Mouse (Mus musculus): Measurements from ENCODE around the gene Jmjd8. TPM values are rescaled to one million over a fixed set of nuclear protein-coding genes. Genes with fewer than 3 reads are reported as not detected.
A peak's percentile ranks its signal among the peaks of the same experiment; 100 is the strongest.

Jmjd8 gene
- polyA plus RNA-seq, 1 experiment, result not detected

DNA sequence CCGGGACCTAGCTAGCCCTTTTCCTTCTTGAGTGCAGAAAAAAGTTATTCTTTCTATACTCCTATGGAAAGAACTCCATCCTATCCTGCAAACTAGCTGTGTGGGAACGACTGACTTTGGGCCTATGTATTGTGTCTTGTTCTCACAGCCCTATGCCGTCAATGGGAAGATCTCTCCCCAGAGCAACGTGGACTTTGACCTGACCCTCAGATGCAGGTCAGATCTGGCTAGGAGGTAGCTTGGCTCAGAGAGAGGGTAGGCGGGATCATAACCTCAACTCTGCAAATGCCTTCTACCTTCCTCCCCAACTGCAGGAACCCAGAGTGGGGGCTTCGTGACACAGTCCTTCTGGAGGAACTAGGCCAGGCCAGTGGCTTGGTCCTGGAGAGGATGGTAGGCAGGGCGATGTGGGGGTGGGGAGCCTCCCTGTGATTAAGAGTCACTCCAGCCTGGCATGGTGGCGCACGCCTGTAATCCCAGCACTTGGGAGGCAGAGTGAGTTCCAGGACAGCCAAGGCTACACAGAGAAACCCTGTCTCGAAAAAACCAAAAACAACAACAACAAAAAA is 47.8 kb downstream of the Jmjd8 start:
- H3K27ac ChIP-seq (ENCODE audit: insufficient read depth, low read depth, low read length), result no peak overlapping the region

DNA sequence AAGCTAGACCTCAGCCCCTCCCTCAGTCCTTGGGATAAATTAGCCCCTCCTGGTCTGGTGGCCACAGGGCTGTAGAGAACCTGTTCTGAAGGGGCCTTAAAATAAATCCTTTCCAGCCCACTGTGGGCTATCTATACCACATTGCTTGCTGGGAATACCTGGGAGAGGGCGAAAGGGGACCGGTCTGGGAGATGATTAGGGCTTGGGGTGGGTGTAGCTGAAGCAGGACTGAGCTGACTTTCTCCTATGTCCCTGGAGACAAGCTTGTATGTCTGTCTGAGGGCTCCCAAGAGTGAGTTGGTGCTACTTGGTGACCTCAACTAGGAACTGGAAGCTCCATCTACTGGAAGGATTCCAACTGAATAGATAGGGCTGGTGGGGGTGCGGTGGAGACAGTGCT is 48.4 kb downstream of the Jmjd8 start:
- no peak overlapping the region for H3K27ac ChIP-seq (ENCODE audit: insufficient read depth, low read depth, low read length)
- peaks cover 30% of the 10 kb centered on the region for H3K4me1 ChIP-seq (ENCODE audit: control insufficient read depth, insufficient read depth, low read length)
- H3K4me3 ChIP-seq (ENCODE audit: insufficient read depth, low read depth, low read length), result no peak overlapping the region
- 90% methylated on average over 3 of the region's 3 CpGs for WGBS
- TF ChIP-seq POLR2A (IDR thresholded peaks at IDR 0.05; ENCODE audit: insufficient read depth, low read depth, low read length) (no peak), CTCF (IDR thresholded peaks at IDR 0.05; ENCODE audit: insufficient read depth, low read depth, low read length) (no peak)

More for the DNA sequence above, 47.8 kb downstream of the Jmjd8 start:
- peak overlapping the region; percentile 87 for H3K4me3 ChIP-seq (ENCODE audit: insufficient read depth, low read depth, low read length)
- no peak for TF ChIP-seq POLR2A (IDR thresholded peaks at IDR 0.05; ENCODE audit: insufficient read depth, low read depth, low read length)
- TF ChIP-seq CTCF (IDR thresholded peaks at IDR 0.05; ENCODE audit: insufficient read depth, low read depth, low read length), result no peak
- peaks cover 30% of the 10 kb centered on the region for H3K4me1 ChIP-seq (ENCODE audit: control insufficient read depth, insufficient read depth, low read length)
- 67% methylated on average over 10 of the region's 10 CpGs for WGBS

DNA sequence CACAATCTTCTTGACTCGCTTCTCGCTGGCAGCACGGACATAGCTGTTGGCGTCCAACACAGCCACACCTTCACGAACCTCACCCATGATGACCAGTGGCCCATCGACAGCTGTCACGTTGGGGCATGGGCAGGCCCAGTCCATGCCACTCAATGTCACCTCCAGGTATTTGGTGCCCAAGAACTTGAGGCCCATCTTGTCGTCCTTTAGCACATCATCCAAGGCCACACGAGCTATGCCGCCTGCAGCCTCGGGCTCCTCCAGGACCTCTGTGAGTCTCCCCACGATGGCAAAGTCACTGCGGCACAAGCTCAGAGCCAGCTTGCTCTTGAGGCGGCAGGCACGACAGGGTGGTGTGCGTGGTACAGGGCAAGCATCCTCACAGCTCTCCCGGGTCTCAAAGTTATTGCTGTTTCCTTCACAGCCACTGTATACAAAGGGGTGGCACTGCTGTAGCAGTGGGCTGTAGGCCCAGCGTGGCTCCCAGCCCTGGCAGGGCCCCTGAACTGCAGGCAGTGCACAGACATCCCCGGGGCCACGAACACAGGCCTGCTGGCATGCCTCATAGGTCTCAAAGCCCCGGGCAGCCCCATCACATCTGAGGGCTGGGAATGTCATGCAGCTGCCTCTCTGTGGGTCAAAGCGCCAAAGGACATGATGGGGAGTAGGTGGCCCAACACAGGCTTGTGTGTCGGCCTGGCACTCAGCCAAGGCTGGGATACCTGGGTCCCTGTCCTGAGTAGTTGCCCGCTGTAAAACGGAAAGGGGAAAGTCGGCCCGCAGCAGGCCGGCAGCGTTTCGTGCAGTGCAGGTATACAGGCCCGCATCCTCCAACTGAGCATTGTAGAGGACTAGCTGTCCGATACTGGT is 49.3 kb downstream of the Jmjd8 start:
- peaks cover 30% of the 10 kb centered on the region for H3K4me1 ChIP-seq (ENCODE audit: control insufficient read depth, insufficient read depth, low read length)
- 89% methylated on average over 32 of the region's 32 CpGs for WGBS
- H3K27ac ChIP-seq (ENCODE audit: insufficient read depth, low read depth, low read length), result no peak overlapping the region
- TF ChIP-seq CTCF (IDR thresholded peaks at IDR 0.05; ENCODE audit: insufficient read depth, low read depth, low read length) (no peak), POLR2A (IDR thresholded peaks at IDR 0.05; ENCODE audit: insufficient read depth, low read depth, low read length) (no peak)
- H3K4me3 ChIP-seq (ENCODE audit: insufficient read depth, low read depth, low read length), result no peak overlapping the region

DNA sequence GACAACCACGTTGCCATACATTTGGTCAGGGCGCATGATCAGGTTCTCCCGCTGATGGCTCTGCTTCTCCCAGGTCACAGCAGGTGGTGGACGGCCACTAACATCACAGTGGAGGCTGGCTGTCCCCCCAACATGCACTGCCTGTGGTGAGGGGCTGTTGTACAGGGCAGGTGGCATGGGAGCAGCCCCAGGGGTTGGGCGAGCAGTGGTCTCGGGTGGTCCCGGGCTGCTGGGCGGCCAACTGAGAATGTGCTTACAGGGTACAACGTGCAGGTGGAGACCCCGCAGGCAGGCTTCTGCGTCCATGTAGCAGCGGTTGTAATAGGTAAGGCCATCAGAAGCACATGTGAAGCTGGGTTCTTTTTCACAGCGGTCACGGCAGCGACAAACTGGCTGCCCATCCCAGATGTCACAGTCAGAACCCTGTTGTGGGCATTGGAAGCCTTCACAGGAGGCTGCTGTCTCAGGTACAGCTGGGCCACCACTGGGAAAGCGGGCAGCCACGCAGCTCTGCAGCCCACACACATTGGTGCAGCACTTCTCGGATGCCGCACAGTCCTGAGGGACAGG is 50.0 kb downstream of the Jmjd8 start:
- TF ChIP-seq CTCF (IDR thresholded peaks at IDR 0.05; ENCODE audit: insufficient read depth, low read depth, low read length) (no peak), POLR2A (IDR thresholded peaks at IDR 0.05; ENCODE audit: insufficient read depth, low read depth, low read length) (no peak)
- H3K4me3 ChIP-seq (ENCODE audit: insufficient read depth, low read depth, low read length), result no peak overlapping the region
- peaks cover 30% of the 10 kb centered on the region for H3K4me1 ChIP-seq (ENCODE audit: control insufficient read depth, insufficient read depth, low read length)
- no peak overlapping the region for H3K27ac ChIP-seq (ENCODE audit: insufficient read depth, low read depth, low read length)
- WGBS, result 90% methylated on average over 19 of the region's 19 CpGs

DNA sequence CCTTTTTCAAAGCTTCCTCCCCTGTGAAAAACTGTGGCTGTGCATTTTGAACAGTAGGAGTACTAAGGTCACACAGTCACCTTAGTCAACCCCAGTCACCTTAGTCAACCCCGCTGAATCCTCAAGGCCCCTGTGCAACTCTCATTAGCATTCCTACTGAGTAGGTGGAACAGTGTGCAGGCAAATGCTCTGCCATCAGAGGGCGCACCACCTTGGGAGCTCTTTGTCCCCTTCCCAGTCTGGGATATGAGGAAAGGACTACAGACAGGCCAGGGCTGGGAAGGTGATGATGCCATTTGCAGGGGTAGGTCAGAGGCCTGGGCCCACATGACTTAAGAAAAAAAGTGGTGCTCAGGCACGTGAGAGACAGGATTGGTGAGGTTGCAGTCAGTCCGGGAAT is 50.6 kb downstream of the Jmjd8 start:
- H3K4me1 ChIP-seq (ENCODE audit: control insufficient read depth, insufficient read depth, low read length), result peaks cover 27% of the 10 kb centered on the region
- H3K4me3 ChIP-seq (ENCODE audit: insufficient read depth, low read depth, low read length), result no peak overlapping the region
- TF ChIP-seq POLR2A (IDR thresholded peaks at IDR 0.05; ENCODE audit: insufficient read depth, low read depth, low read length) (no peak), CTCF (IDR thresholded peaks at IDR 0.05; ENCODE audit: insufficient read depth, low read depth, low read length) (no peak)
- 56% methylated on average over 4 of the region's 4 CpGs for WGBS
- H3K27ac ChIP-seq (ENCODE audit: insufficient read depth, low read depth, low read length), result no peak overlapping the region

DNA sequence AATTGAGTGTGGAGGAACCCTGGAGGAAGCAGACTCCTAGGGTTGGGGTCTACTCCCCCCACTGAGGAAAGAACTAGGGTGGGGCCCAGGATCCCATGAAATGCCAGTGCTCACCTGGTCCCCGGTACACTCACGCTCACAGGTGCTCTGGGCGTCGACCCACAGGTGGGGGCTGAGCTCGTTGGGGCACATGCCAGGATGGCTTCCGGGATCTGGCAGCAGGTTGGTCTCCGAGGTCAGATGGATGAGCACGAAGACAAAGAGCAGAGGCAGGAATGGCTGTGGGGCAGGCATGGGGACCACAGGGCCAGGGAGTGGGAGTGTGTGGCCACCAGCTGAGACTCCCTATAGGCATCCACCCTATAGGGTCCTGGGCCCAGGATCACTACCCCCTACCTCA is 51.1 kb downstream of the Jmjd8 start:
- no peak overlapping the region for H3K27ac ChIP-seq (ENCODE audit: insufficient read depth, low read depth, low read length)
- no peak overlapping the region for H3K4me3 ChIP-seq (ENCODE audit: insufficient read depth, low read depth, low read length)
- TF ChIP-seq POLR2A (IDR thresholded peaks at IDR 0.05; ENCODE audit: insufficient read depth, low read depth, low read length), result no peak
- no peak for TF ChIP-seq CTCF (IDR thresholded peaks at IDR 0.05; ENCODE audit: insufficient read depth, low read depth, low read length)
- 73% methylated on average over 8 of the region's 8 CpGs for WGBS
- peaks cover 27% of the 10 kb centered on the region for H3K4me1 ChIP-seq (ENCODE audit: control insufficient read depth, insufficient read depth, low read length)

DNA sequence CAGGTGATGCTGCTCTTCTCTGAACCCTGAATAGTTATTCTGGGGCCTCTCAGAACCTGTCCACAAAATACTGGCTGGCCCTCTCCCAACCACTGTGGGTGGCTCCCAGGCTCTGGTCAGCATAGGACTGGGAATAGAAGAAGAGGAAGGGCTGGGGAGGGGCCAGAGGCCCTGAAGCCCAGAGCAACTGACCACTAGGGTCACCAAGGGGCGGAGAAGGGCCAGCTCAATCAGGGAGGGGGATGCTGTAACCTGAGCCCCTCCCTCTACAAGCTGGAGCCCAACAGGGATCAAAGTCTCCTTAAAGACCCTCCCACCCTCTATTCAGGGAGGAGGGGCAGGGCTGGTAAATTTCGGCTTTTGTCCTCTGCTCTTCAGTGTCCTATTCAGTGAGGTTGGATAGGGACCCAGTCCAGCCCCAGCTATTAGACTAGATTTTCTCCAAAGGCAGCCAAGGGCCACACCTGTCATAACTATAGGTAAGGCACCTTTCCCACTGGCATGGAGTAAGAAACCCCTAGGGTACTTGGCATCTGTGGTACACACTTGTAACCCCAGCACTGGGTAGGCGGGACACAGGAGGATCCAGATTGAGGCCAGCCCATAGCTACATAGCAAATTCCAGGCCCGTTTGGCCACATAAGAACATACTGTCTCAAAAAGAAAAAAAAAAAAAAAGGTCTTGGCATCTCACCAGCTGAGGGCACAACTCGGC is 51.7 kb downstream of the Jmjd8 start, which contains the start of gene Wfikkn1:
Gene Wfikkn1, minus strand, starts transcription at position 663 of the 715 bp plus-strand sequence.
- Histone ChIP-seq H3K4me3 (ENCODE audit: insufficient read depth, low read depth, low read length) (no peak within 1 kb of the TSS), H3K4me1 (ENCODE audit: control insufficient read depth, insufficient read depth, low read length) (peaks cover 27% of the 10 kb centered on the region), H3K27ac (ENCODE audit: insufficient read depth, low read depth, low read length) (no peak within 1 kb of the TSS)
- WGBS, result 37% methylated on average over 5 of the region's 5 CpGs
- TF ChIP-seq CTCF (IDR thresholded peaks at IDR 0.05; ENCODE audit: insufficient read depth, low read depth, low read length) (no peak), POLR2A (IDR thresholded peaks at IDR 0.05; ENCODE audit: insufficient read depth, low read depth, low read length) (no peak)

DNA sequence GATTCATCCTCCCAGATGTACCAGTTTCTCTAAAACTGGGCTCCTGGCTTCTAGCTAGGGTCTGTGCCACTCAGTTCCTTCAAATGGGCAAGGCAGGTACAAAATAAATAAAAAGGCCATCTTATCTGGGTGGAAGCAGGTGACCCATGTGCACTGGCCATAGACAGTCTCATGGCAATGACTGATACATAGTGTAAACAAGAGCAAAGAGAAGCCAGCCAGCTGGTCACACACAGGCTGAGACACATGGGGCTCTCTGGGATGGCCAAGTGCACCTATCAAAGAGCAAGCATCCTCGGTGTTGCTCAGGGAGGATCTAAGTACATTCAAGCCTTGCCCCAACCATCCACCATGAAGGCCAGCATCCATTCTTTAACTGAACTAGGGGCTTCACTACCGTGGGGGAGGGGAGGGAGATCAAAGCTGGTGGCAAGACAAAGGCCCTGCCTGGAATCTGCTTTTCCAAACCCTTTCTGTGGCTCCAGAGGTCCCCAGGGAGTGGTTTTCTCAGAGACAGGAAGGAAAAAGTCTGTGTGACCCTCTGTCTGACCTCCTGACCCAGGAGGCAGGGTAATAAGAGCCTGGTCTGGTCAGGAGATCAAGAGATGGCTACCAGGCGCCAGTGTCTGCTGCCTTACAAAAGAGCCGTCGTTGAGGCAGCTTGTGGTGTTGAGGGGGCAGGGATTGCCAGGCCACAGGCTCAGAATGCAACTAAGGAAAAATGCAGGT is 52.4 kb downstream of the Jmjd8 start:
- H3K4me1 ChIP-seq (ENCODE audit: control insufficient read depth, insufficient read depth, low read length), result peaks cover 24% of the 10 kb centered on the region
- 26% methylated on average over 5 of the region's 5 CpGs for WGBS
- no peak overlapping the region for H3K4me3 ChIP-seq (ENCODE audit: insufficient read depth, low read depth, low read length)
- H3K27ac ChIP-seq (ENCODE audit: insufficient read depth, low read depth, low read length), result no peak overlapping the region
- TF ChIP-seq POLR2A (IDR thresholded peaks at IDR 0.05; ENCODE audit: insufficient read depth, low read depth, low read length) (no peak), CTCF (IDR thresholded peaks at IDR 0.05; ENCODE audit: insufficient read depth, low read depth, low read length) (no peak)

Other genes with a start within 250 kb of the Jmjd8 start
- not detected in 2 replicates for gene Lmf1, start 249.8 kb upstream of the Jmjd8 start, polyA plus RNA-seq (2012; ENCODE audit: insufficient read depth, insufficient read length, low replicate concordance, missing spikeins)
- gene Gng13, start 111.7 kb upstream of the Jmjd8 start, polyA plus RNA-seq (2012; ENCODE audit: insufficient read depth, insufficient read length, low replicate concordance, missing spikeins), result not detected in 2 replicates
- not detected in 2 replicates for gene Chtf18, start 101.4 kb upstream of the Jmjd8 start, polyA plus RNA-seq (2012; ENCODE audit: insufficient read depth, insufficient read length, low replicate concordance, missing spikeins)
- not detected in 2 replicates for gene Rpusd1, start 101.2 kb upstream of the Jmjd8 start, polyA plus RNA-seq (2012; ENCODE audit: insufficient read depth, insufficient read length, low replicate concordance, missing spikeins)
- not detected in 2 replicates for gene Mslnl, start 92.8 kb upstream of the Jmjd8 start, polyA plus RNA-seq (2012; ENCODE audit: insufficient read depth, insufficient read length, low replicate concordance, missing spikeins)
- not detected in 2 replicates for gene Msln, start 74.5 kb upstream of the Jmjd8 start, polyA plus RNA-seq (2012; ENCODE audit: insufficient read depth, insufficient read length, low replicate concordance, missing spikeins)
- not detected in 2 replicates for gene Narfl, start 55.1 kb upstream of the Jmjd8 start, polyA plus RNA-seq (2012; ENCODE audit: insufficient read depth, insufficient read length, low replicate concordance, missing spikeins)
- not detected in 2 replicates for gene Haghl, start 43.2 kb upstream of the Jmjd8 start, polyA plus RNA-seq (2012; ENCODE audit: insufficient read depth, insufficient read length, low replicate concordance, missing spikeins)
- gene Ccdc78, start 42.3 kb upstream of the Jmjd8 start, polyA plus RNA-seq (2012; ENCODE audit: insufficient read depth, insufficient read length, low replicate concordance, missing spikeins), result not detected in 2 replicates
- gene Fam173a, start 36.0 kb upstream of the Jmjd8 start, polyA plus RNA-seq (2012; ENCODE audit: insufficient read depth, insufficient read length, low replicate concordance, missing spikeins), result not detected in 2 replicates
- gene AC134908.4, start 33.2 kb upstream of the Jmjd8 start, polyA plus RNA-seq (2012; ENCODE audit: insufficient read depth, insufficient read length, low replicate concordance, missing spikeins), result not detected in 2 replicates
- not detected in 2 replicates for gene Metrn, start 31.7 kb upstream of the Jmjd8 start, polyA plus RNA-seq (2012; ENCODE audit: insufficient read depth, insufficient read length, low replicate concordance, missing spikeins)
- not detected in 2 replicates for gene Fbxl16, start 19.8 kb upstream of the Jmjd8 start, polyA plus RNA-seq (2012; ENCODE audit: insufficient read depth, insufficient read length, low replicate concordance, missing spikeins)
- gene Wdr24, start 5.2 kb upstream of the Jmjd8 start, polyA plus RNA-seq (2012; ENCODE audit: insufficient read depth, insufficient read length, low replicate concordance, missing spikeins), result not detected in 2 replicates
- gene Stub1, start 4.5 kb downstream of the Jmjd8 start, polyA plus RNA-seq (2012; ENCODE audit: insufficient read depth, insufficient read length, low replicate concordance, missing spikeins), result not detected in 2 replicates
- gene Rhbdl1, start 8.4 kb downstream of the Jmjd8 start, polyA plus RNA-seq (2012; ENCODE audit: insufficient read depth, insufficient read length, low replicate concordance, missing spikeins), result not detected in 2 replicates
- gene Gm20683, start 12.9 kb downstream of the Jmjd8 start, polyA plus RNA-seq (2012; ENCODE audit: insufficient read depth, insufficient read length, low replicate concordance, missing spikeins), result not detected in 2 replicates
- gene Rhot2, start 16.0 kb downstream of the Jmjd8 start, polyA plus RNA-seq (2012; ENCODE audit: insufficient read depth, insufficient read length, low replicate concordance, missing spikeins), result not detected in 2 replicates
- not detected in 2 replicates for gene Wdr90, start 32.6 kb downstream of the Jmjd8 start, polyA plus RNA-seq (2012; ENCODE audit: insufficient read depth, insufficient read length, low replicate concordance, missing spikeins)
- gene Mcrip2, start 39.9 kb downstream of the Jmjd8 start, polyA plus RNA-seq (2012; ENCODE audit: insufficient read depth, insufficient read length, low replicate concordance, missing spikeins), result not detected in 2 replicates
- gene Mettl26, start 46.2 kb downstream of the Jmjd8 start, polyA plus RNA-seq (2012; ENCODE audit: insufficient read depth, insufficient read length, low replicate concordance, missing spikeins), result not detected in 2 replicates
- gene Wfikkn1, start 52.0 kb downstream of the Jmjd8 start, polyA plus RNA-seq (2012; ENCODE audit: insufficient read depth, insufficient read length, low replicate concordance, missing spikeins), result not detected in 2 replicates
- not detected in 2 replicates for gene Rab40c, start 90.9 kb downstream of the Jmjd8 start, polyA plus RNA-seq (2012; ENCODE audit: insufficient read depth, insufficient read length, low replicate concordance, missing spikeins)
- gene Pigq, start 116.1 kb downstream of the Jmjd8 start, polyA plus RNA-seq (2012; ENCODE audit: insufficient read depth, insufficient read length, low replicate concordance, missing spikeins), result not detected in 2 replicates
- not detected in 2 replicates for gene Nhlrc4, start 116.1 kb downstream of the Jmjd8 start, polyA plus RNA-seq (2012; ENCODE audit: insufficient read depth, insufficient read length, low replicate concordance, missing spikeins)
- not detected in 2 replicates for gene A930017K11Rik, start 123.7 kb downstream of the Jmjd8 start, polyA plus RNA-seq (2012; ENCODE audit: insufficient read depth, insufficient read length, low replicate concordance, missing spikeins)
- not detected in 2 replicates for gene Capn15, start 156.9 kb downstream of the Jmjd8 start, polyA plus RNA-seq (2012; ENCODE audit: insufficient read depth, insufficient read length, low replicate concordance, missing spikeins)
- not detected in 2 replicates for gene Rab11fip3, start 240.7 kb downstream of the Jmjd8 start, polyA plus RNA-seq (2012; ENCODE audit: insufficient read depth, insufficient read length, low replicate concordance, missing spikeins)

Measured in olfactory bulb, adult 2 months (tissue).